Mouse (Mus musculus) induced T-regulatory cell, adult 2 months (primary cell): ENCODE measurements around the gene Mbnl3.

Source experiments
- DNase-seq: peaks from one replicate; pipeline ENCODE4 v3.0.0-alpha.2; 2012; ENCODE audit warnings: low read depth

The Mbnl3 gene

GRCm38 (mm10) chrX:51206432-51206831 is at the start of gene Mbnl3:
Mbnl3 (minus strand) TSS chrX:51206532.
- no peak for DNase-seq

- DNase-seq: peak; percentile 77
These were observed 596 bp downstream of the Mbnl3 start for GRCm38 (mm10) chrX:51205548-51206324.

- DNase-seq: peak; percentile 82
These were observed 1.4 kb downstream of the Mbnl3 start for GRCm38 (mm10) chrX:51204626-51205547.

- no peak for DNase-seq
These were observed 9.3 kb downstream of the Mbnl3 start for GRCm38 (mm10) chrX:51197012-51197411.

GRCm38 (mm10) chrX:51171914-51172313 is 34.4 kb downstream of the Mbnl3 start:
- DNase-seq: no peak

- DNase-seq: peak; percentile 13
These were observed 34.9 kb downstream of the Mbnl3 start for GRCm38 (mm10) chrX:51171413-51171812.

GRCm38 (mm10) chrX:51170404-51170803 is 35.9 kb downstream of the Mbnl3 start:
- DNase-seq: no peak

- no peak for DNase-seq
These were observed 36.8 kb downstream of the Mbnl3 start for GRCm38 (mm10) chrX:51169476-51170045.

- DNase-seq: no peak
These were observed 38.4 kb downstream of the Mbnl3 start for GRCm38 (mm10) chrX:51167976-51168375.

- DNase-seq: no peak
These were observed 41.6 kb downstream of the Mbnl3 start for GRCm38 (mm10) chrX:51164766-51165165.

- no peak for DNase-seq
These were observed 57.9 kb downstream of the Mbnl3 start for GRCm38 (mm10) chrX:51148436-51148835.

- peak; percentile 68 for DNase-seq
These were observed 60.0 kb downstream of the Mbnl3 start for GRCm38 (mm10) chrX:51146351-51146750.

- no peak for DNase-seq
These were observed 66.3 kb downstream of the Mbnl3 start for GRCm38 (mm10) chrX:51140055-51140454.

GRCm38 (mm10) chrX:51131325-51131724 is 75.0 kb downstream of the Mbnl3 start:
- DNase-seq: no peak

- DNase-seq: no peak
These were observed 103.6 kb downstream of the Mbnl3 start for GRCm38 (mm10) chrX:51102748-51103147.

GRCm38 (mm10) chrX:51084972-51085371 is 121.4 kb downstream of the Mbnl3 start:
- DNase-seq: peak; percentile 40

GRCm38 (mm10) chrX:51084211-51084610 is 122.1 kb downstream of the Mbnl3 start:
- DNase-seq: no peak

- DNase-seq: peak; percentile 60
These were observed 129.6 kb downstream of the Mbnl3 start for GRCm38 (mm10) chrX:51076744-51077143.
